Mouse (Mus musculus) ES-E14 (cell line): ENCODE results near the gene Rab35.

ENCODE experiments used
- CHD2 ChIP-seq: IDR thresholded peaks from 2 replicates; pipeline ENCODE4 v1.6.1; 2014; ENCODE audit warnings: mild to moderate bottlenecking, low read depth, low read length, inconsistent platforms
- MAFK ChIP-seq: IDR thresholded peaks from 2 replicates; pipeline ENCODE4 v1.6.1; 2014; ENCODE audit warnings: mild to moderate bottlenecking, low read depth, low read length, inconsistent platforms; ENCODE audit not compliant: insufficient read depth
- ZNF384 ChIP-seq: IDR thresholded peaks from 2 replicates; pipeline ENCODE4 v1.6.1; 2012; ENCODE audit warnings: low read depth, low read length, inconsistent platforms

DNA sequence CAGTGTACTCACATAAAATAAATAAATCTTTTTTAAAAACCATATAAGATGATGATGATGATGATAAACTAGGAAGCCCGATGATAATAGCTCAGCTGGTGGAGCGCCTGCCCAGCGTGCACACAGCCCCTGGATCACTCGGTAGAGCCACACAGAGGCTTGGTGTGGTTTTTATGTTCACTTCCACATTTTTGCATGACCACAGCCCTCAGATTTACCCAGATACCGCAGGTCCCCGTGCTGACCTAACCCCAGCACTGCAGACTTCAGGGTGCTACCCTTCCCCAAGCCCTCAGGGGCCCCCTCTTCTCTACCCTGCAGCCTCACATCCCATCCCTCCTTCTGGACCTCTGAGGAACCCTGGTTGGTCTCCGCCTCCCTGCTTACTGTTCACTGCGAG is 3.6 kb upstream of the Rab35 start:
- TF ChIP-seq CHD2 (no peak), ZNF384 (no peak), MAFK (no peak)
